Mouse (Mus musculus) forebrain, embryonic 13.5 days (tissue): ENCODE data around the gene Atxn7l3. TPM values are rescaled to one million over a fixed set of nuclear protein-coding genes. Genes with fewer than 3 reads are reported as not detected.

ENCODE experiments used
- ATAC-seq: fragments of 200-750 bp; cut with Nextera tagmentation; 2 replicates; pipeline ENCODE4 v1.8.0; 2017
- H3K27ac ChIP-seq: fragments of 300-500 bp; sonication (generic); 2 replicates; pipeline ENCODE4 v1.5.1; 2015; ENCODE audit warnings: inconsistent platforms, mild to moderate bottlenecking, moderate library complexity
- H3K27me3 ChIP-seq: fragments of 300-500 bp; sonication (generic); 2 replicates; pipeline ENCODE4 v1.6.1; 2015; ENCODE audit warnings: mild to moderate bottlenecking, inconsistent platforms
- H3K36me3 ChIP-seq: fragments of 300-500 bp; sonication (generic); 2 replicates; pipeline ENCODE4 v1.6.1; 2015; ENCODE audit warnings: mild to moderate bottlenecking, inconsistent platforms; ENCODE audit not compliant: poor library complexity, severe bottlenecking
- H3K4me1 ChIP-seq: fragments of 300-500 bp; sonication (generic); 2 replicates; pipeline ENCODE4 v1.6.1; 2015; ENCODE audit warnings: inconsistent platforms
- H3K4me2 ChIP-seq: fragments of 300-500 bp; sonication (generic); 2 replicates; pipeline ENCODE4 v1.6.1; 2015; ENCODE audit warnings: inconsistent platforms, mild to moderate bottlenecking, moderate library complexity
- H3K4me3 ChIP-seq: fragments of 300-500 bp; sonication (generic); 2 replicates; pipeline ENCODE4 v1.5.1; 2015; ENCODE audit warnings: mild to moderate bottlenecking, inconsistent platforms
- H3K9ac ChIP-seq: fragments of 300-500 bp; sonication (generic); 2 replicates; pipeline ENCODE4 v1.6.1; 2015; ENCODE audit warnings: mild to moderate bottlenecking, inconsistent platforms
- H3K9me3 ChIP-seq: fragments of 300-500 bp; sonication (generic); replicated peaks from 2 replicates; pipeline ENCODE4 v1.6.1; 2016; ENCODE audit warnings: inconsistent platforms
- WGBS: fragments of 180-500 bp; shearing (Covaris S2); methylation state at CpG from one replicate; pipeline ENCODE4 v1.1.7; 2015; 5-methylcytosine and 5-hydroxymethylcytosine counted together
- polyA plus RNA-seq: library from polyadenylated mRNA; unstranded; fragments of >200 nt; fragmentation: Nextera tagmentation; extraction: Ambion mirVana; gene quantifications from 2 replicates; pipeline ENCODE4 v1.2.1, GENCODE M21; 2015

Gene Atxn7l3
- polyA plus RNA-seq, 1 experiment from 2014 or later, result 21.8 TPM

DNA sequence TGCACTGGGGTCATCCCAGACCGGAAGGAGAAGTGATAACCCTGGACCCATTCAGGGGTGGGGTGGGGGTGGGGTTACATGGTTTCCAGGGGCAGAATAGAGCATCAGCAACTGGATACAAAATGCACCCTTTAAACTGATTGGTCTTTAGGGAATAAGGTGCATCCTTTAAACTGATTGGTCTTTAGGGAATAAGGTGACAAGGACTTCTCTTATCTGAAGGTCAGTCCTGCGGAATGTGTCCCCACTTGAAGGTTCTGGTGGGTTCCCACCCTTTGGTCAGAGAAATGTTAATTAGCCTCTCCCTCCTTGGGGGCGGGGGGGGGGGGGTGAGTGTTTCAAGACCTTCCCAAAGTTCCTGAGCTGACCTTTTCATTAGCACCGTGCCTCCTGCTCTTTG lies 35.4 kb upstream of the Atxn7l3 start:
- Histone ChIP-seq H3K9me3 (no peaks in the 10 kb centered on the region), H3K36me3 (no peaks in the 10 kb centered on the region), H3K4me1 (no peaks in the 10 kb centered on the region), H3K4me3 (no peak overlapping the region), H3K4me2 (no peak overlapping the region), H3K9ac (no peak overlapping the region), H3K27me3 (no peaks in the 10 kb centered on the region), H3K27ac (no peak overlapping the region)
- no peak for ATAC-seq
- WGBS, result 52% methylated on average over 4 of the region's 4 CpGs

DNA sequence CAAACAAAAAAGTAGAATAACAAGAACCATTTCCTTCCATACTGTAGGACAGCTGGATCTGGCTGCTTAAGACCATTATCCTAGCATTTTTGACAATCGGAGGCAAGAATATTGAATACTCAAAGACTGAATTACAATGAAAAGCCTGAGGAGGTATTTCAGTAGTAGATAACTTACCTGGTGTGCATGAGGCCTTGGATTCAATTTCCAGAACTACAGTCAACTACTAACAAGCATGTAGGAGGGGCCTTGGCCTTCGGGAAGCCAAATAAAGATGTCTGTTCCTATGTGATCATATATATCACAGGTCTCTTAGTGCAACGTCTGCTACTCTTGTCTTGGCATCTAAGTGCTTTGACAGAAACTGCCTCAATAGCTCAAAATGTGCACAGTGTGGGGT lies 33.6 kb upstream of the Atxn7l3 start:
- Histone ChIP-seq H3K9me3 (no peaks in the 10 kb centered on the region), H3K27ac (no peak overlapping the region), H3K4me3 (no peak overlapping the region), H3K4me1 (no peaks in the 10 kb centered on the region), H3K4me2 (no peak overlapping the region), H3K9ac (no peak overlapping the region), H3K36me3 (no peaks in the 10 kb centered on the region), H3K27me3 (no peaks in the 10 kb centered on the region)
- 82% methylated on average over 3 of the region's 3 CpGs for WGBS
- no peak for ATAC-seq

- Histone ChIP-seq H3K4me2 (no peak overlapping the region), H3K27me3 (no peaks in the 10 kb centered on the region), H3K4me1 (no peaks in the 10 kb centered on the region), H3K9ac (no peak overlapping the region), H3K27ac (no peak overlapping the region), H3K9me3 (no peaks in the 10 kb centered on the region), H3K36me3 (no peaks in the 10 kb centered on the region), H3K4me3 (no peak overlapping the region)
- ATAC-seq, result no peak
Observed at GRCm38 (mm10) chr11:102329518-102329917, 33.1 kb upstream of the Atxn7l3 start.

DNA sequence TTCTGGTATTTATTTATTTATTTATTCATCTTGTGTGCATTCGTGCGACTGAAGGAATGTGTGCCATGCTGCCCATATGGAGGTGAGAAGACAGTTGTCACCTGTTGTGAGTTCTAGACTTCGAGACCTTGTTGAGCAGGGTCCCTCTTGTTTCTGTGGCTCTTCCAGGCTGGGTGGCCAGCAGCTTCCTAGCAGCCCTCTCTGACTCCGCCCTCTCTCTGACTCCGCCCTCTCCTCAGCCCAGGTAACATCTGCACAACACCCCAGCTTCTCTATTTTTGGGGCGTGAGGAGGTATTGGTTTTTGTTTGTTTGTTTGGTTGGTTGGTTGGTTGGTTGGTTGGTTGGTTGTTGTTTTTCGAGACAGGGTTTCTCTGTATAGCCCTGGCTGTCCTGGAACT lies 31.4 kb upstream of the Atxn7l3 start:
- no peak for ATAC-seq
- no peaks in the 10 kb centered on the region for H3K4me1 ChIP-seq
- no peaks in the 10 kb centered on the region for H3K36me3 ChIP-seq
- H3K27me3 ChIP-seq, result no peaks in the 10 kb centered on the region
- no peak overlapping the region for H3K9ac ChIP-seq
- H3K27ac ChIP-seq, result no peak overlapping the region
- no peak overlapping the region for H3K4me3 ChIP-seq
- H3K9me3 ChIP-seq, result no peaks in the 10 kb centered on the region
- H3K4me2 ChIP-seq, result no peak overlapping the region
- 93% methylated on average over 7 of the region's 7 CpGs for WGBS

- Histone ChIP-seq H3K9ac (no peak overlapping the region), H3K27me3 (no peaks in the 10 kb centered on the region), H3K4me1 (no peaks in the 10 kb centered on the region), H3K4me3 (no peak overlapping the region), H3K36me3 (no peaks in the 10 kb centered on the region), H3K9me3 (no peaks in the 10 kb centered on the region), H3K27ac (no peak overlapping the region), H3K4me2 (no peak overlapping the region)
- 68% methylated on average over 5 of the region's 5 CpGs for WGBS
- no peak for ATAC-seq
Observed at GRCm38 (mm10) chr11:102327250-102327649, 30.8 kb upstream of the Atxn7l3 start.

DNA sequence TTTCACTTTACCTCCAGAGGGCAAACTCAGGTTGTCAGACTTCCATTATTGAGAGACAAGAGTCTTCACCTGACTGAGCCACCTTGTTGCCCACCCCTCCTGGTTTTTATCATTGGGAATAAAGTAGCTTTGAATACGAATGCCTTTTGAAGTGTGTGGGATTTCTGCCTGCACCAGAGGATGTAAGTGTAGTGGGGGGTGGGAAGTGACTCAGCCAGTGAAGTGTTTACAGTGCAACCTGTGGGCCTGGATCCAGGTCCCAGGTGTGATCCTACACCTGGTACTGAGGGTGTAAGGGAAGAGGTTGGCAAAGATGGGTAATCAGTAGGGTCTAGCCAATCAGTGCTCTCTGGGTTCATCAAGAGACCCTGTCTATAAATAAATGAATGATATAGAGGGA lies 27.1 kb upstream of the Atxn7l3 start:
- no peak overlapping the region for H3K27ac ChIP-seq
- H3K27me3 ChIP-seq, result no peaks in the 10 kb centered on the region
- no peak overlapping the region for H3K4me3 ChIP-seq
- H3K36me3 ChIP-seq, result no peaks in the 10 kb centered on the region
- H3K4me1 ChIP-seq, result peaks cover 8% of the 10 kb centered on the region
- no peak for ATAC-seq
- H3K4me2 ChIP-seq, result no peak overlapping the region
- no peaks in the 10 kb centered on the region for H3K9me3 ChIP-seq
- 84% methylated on average over 1 of the region's 1 CpGs for WGBS
- no peak overlapping the region for H3K9ac ChIP-seq

DNA sequence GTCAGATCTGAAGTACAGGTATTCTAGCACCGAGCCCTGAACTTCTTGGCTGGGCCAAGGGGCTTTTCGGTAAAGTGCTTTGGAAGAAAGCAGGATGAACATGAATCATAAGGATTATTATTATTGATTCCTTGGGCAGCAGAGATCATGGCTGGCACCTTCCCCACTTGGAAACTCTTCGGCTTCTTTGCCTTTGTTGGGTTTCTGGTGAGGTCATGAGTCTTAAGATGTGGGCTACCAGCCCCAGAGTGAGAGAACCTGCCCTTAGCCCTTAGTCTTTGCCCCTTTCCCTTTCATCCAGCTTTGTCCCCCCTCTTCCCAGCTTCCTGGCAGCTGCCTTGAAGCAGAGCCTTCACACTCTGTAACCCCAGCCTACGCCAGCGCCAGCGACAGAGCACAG lies 25.5 kb upstream of the Atxn7l3 start:
- 82% methylated on average over 6 of the region's 6 CpGs for WGBS
- no peak overlapping the region for H3K4me3 ChIP-seq

DNA sequence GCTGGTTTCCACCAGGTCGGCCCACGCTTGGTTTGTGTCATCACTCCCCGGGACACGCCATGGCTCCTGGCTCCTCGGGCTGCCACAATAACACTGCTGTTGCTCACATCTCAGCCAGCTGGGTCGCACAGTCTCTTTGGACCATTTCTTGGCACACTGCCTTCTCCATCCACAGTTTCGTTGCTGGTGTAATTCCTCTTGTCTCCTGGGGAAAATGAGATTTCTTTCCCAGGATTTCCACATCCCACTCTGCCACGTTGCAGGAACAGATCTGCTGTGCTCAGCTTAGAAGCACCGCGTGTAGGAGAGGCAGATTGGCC lies 24.2 kb upstream of the Atxn7l3 start:
- H3K4me3 ChIP-seq, result peak overlapping the region; percentile 98
- no peaks in the 10 kb centered on the region for H3K27me3 ChIP-seq
- peak overlapping the region; percentile 74 for H3K4me2 ChIP-seq
- peak; percentile 27 for ATAC-seq
- no peaks in the 10 kb centered on the region for H3K9me3 ChIP-seq
- 11% methylated on average over 10 of the region's 10 CpGs for WGBS
- H3K36me3 ChIP-seq, result no peaks in the 10 kb centered on the region
- H3K9ac ChIP-seq, result peak overlapping the region; percentile 100
- peaks cover 17% of the 10 kb centered on the region for H3K4me1 ChIP-seq
- H3K27ac ChIP-seq, result peak overlapping the region; percentile 99

More for the DNA sequence above, 25.5 kb upstream of the Atxn7l3 start:
- H3K9ac ChIP-seq, result no peak overlapping the region
- ATAC-seq, result no peak
- no peaks in the 10 kb centered on the region for H3K27me3 ChIP-seq
- no peak overlapping the region for H3K4me2 ChIP-seq
- H3K36me3 ChIP-seq, result no peaks in the 10 kb centered on the region
- no peak overlapping the region for H3K27ac ChIP-seq
- no peaks in the 10 kb centered on the region for H3K9me3 ChIP-seq
- H3K4me1 ChIP-seq, result peaks cover 8% of the 10 kb centered on the region

GRCm38 (mm10) chr11:102319941-102320685 lies 23.7 kb upstream of the Atxn7l3 start:
- peak overlapping the region; percentile 98 for H3K4me3 ChIP-seq
- ATAC-seq, result peak; percentile 60
- H3K4me2 ChIP-seq, result peak overlapping the region; percentile 74
- H3K36me3 ChIP-seq, result peaks cover 2% of the 10 kb centered on the region; the same call in 1 of the 2 replicates
- H3K9ac ChIP-seq, result peak overlapping the region; percentile 100
- WGBS, result under 1% methylated on average over 38 of the region's 38 CpGs
- peak overlapping the region; percentile 99 for H3K27ac ChIP-seq
- peaks cover 22% of the 10 kb centered on the region for H3K4me1 ChIP-seq
- no peaks in the 10 kb centered on the region for H3K27me3 ChIP-seq
- H3K9me3 ChIP-seq, result no peaks in the 10 kb centered on the region

DNA sequence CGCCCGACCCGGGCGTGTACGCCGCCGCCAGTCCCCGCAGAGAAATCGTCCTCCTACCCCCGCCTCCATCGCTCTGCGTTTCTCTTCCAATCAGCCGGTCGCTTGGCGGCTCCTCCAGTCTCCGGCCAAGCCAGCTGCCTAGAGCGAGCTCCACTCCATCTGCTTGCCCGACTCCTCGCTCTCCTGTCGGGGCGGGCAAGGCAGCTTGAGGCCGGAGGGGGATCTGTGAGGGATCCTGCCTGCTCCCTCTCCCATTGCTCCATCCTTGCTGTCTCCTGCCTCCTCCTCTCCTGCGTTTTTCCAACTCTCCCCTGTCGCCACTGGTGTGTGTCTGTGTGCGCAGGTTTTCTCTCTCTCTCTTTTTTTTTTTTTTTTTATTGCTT lies 23.0 kb upstream of the Atxn7l3 start, which contains the start of gene Ubtf:
TSS of gene Ubtf (minus strand) at position 333 of the 383 bp plus-strand sequence.
- Histone ChIP-seq H3K4me3 (peak within 1 kb of the TSS; percentile 98), H3K36me3 (peaks cover 10% of the 10 kb centered on the region), H3K4me1 (peaks cover 25% of the 10 kb centered on the region), H3K27me3 (no peaks in the 10 kb centered on the region), H3K9ac (peak within 1 kb of the TSS; percentile 100), H3K27ac (peak within 1 kb of the TSS; percentile 99), H3K4me2 (peak within 1 kb of the TSS; percentile 74), H3K9me3 (no peaks in the 10 kb centered on the region)
- peak; percentile 43 for ATAC-seq
- WGBS, result under 1% methylated on average over 25 of the region's 25 CpGs

GRCm38 (mm10) chr11:102318576-102319409 lies 22.4 kb upstream of the Atxn7l3 start:
- no peaks in the 10 kb centered on the region for H3K9me3 ChIP-seq
- H3K4me3 ChIP-seq, result peak overlapping the region; percentile 98
- H3K4me2 ChIP-seq, result peak overlapping the region; percentile 74
- H3K36me3 ChIP-seq, result peaks cover 16% of the 10 kb centered on the region
- no peak for ATAC-seq
- 1% methylated on average over 52 of the region's 84 CpGs for WGBS
- no peaks in the 10 kb centered on the region for H3K27me3 ChIP-seq
- peak overlapping the region; percentile 100 for H3K9ac ChIP-seq
- peaks cover 25% of the 10 kb centered on the region for H3K4me1 ChIP-seq
- peak overlapping the region; percentile 99 for H3K27ac ChIP-seq

- Histone ChIP-seq H3K4me1 (peaks cover 25% of the 10 kb centered on the region), H3K36me3 (peaks cover 23% of the 10 kb centered on the region), H3K4me3 (peak overlapping the region; percentile 98), H3K4me2 (peak overlapping the region; percentile 74), H3K9me3 (no peaks in the 10 kb centered on the region), H3K27ac (peak overlapping the region; percentile 99), H3K27me3 (no peaks in the 10 kb centered on the region), H3K9ac (peak overlapping the region; percentile 100)
- WGBS, result 0% methylated on average over 30 of the region's 77 CpGs
- ATAC-seq, result peak; percentile 41
Observed at GRCm38 (mm10) chr11:102317901-102318575, 21.6 kb upstream of the Atxn7l3 start.
